Mouse (Mus musculus): ENCODE measurements at regions not wholly inside any gene's neighbourhood (a gene's known extent, or its start where the extent isn't known, plus 50 kb on each side); places are given as distances from the start of the nearest gene placed in this dataset.

DNA sequence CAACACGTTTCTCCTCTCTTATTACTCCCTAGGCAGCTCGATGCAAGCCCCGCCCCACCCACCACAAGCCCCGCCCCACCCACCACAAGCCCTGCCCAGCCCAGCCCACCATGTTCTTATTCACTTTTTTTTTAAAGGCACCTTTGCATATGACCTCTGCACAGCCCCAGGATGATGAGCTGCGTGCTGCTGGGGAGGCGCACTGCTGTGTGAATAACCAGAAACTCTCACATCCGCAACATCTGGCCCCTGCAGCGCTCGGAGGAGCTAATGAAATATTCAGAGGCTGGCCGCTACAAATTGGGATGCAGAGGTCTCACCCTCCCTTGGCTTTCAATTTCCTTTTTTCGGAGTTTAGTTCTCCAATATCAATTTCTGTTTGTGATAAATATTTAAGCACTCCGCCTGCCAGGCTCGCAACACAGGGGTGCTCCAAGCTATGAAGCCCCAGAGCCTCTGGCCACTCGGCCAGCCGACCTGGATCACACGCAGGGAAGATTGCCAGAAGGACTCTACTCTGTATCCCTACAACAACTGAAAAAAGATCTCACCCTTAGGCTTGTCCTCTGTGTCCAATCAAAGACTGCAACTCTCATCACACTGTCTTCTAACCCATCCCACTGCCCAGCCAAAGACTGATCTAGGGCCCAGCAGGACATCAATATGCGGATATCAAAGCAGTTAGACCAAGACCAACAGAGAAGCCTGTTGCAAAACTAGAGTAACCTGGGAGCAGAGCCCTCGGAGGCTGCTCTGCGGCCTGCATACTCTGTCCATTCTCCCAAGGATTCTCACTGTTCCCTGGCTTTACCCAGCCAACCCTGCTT, 245.6 kb upstream of the Hs6st1 start:
- intact Hi-C loops (cut with DNase I): no loop called here
- DNase-seq: no peak

DNA sequence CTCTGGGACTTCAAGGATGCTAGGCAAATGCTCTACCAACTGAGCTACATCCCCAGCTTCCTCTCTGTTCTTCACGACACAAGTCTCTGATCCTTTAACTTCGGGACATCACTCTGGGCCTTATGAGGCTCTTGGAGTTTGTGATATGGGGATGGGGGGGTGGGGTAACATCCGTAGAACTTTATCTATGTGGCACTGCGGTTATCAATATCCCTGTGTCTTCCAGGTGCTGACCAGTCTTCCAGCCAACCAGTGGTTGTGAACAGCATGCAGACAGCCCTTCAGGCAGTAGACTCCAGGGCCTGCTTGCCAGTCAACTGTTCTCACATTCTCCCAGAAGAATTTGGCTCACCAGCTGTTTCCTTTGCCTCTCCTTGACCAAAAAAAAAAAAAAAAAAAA, 244.7 kb upstream of the Hs6st1 start:
- DNase-seq: no peak
- intact Hi-C loops (cut with DNase I): no loop called here

DNA sequence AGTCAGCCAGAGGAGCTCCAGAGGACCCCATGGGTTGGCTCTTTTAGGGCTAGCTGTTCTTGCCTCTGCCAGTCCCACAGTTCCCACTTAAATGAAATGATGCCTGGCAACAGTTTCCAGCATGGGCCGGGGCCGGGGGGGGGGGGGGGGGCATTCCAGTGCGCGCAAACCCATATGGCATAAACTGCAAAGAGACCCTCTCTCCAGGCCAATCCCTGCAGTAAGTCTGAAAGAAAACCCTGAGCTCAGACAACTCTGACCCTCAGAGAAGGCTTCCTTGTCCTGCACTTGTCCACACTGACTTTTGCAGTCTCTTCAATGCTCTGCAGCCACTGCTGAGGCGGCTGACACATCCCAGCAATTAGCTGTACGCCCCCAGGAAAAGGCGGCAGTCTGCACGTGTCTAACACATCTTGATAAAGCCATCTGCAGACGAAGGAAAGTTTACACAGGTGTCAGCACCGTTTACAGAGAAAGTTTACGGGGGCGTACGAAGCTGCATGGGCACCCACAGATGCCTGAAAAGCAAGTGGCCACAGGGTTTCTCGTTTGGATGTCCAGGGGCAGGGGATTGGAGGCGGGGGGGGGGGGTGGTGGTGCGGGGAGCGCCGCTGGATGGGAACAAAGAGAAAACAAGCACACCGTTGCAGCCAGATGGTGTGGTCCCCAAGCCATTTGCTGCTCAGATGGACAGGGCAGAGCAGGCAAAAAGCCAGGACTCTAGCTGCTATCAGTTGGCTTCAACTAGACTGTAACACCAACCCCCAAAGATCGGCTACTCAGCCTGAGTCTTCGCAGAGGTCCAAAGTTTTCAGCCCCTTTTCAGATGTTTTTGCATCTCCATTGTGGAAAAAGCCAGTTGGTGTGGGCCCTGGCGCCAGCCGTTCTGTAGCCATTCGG, 244.0 kb upstream of the Hs6st1 start:
- no peak for DNase-seq
- intact Hi-C loops (cut with DNase I): no loop called here

DNA sequence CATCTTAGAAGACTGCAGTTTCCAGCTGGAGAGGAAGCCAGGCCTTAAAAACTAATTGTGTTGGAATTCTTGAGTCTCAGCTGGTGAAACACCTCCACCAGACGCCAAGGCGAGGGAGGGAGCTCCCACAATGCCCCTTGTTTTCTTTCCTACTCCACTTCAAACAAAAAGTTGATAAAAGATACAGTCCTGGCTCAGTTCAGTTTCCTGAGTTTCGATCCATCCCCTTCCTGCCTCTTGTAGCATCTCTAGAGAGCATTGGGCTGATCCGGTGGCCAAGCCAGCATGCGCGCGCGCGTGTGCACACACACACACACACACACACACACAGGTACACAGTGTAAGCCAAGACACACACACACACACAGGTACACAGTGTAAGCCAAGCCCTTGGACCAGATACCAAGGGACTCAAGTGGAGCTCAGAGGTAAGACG, 242.7 kb upstream of the Hs6st1 start:
- DNase-seq: peak in 1 of 2 experiments; percentile 5
- intact Hi-C loops (cut with DNase I): no loop called here

DNA sequence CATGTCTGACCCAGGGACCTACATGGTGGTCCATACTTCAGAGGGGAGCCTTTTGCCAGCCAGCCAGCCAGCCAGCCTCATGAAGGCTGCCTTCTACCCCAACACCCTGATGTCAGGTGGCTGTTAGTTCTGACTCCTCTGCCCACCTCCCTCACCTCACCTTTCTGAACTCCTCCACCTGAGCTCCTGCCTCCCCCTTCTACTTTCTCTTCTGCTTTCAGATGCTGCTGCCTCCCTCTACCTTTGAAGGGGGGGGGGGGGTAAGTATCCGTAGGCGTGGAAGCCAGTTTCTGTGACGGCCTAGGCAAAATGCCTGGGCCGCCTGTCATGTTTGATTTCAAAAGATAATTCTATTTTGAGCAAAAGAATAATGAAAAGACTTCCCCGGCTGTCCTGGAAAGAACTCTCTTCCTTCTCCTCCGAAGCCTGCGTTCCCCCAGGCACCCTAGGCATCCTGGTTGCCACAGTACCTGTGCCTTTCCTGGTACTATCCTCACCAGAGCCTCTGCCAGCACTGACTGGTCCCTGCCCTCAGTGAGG, 241.6 kb upstream of the Hs6st1 start:
- intact Hi-C loops (cut with DNase I): no loop called here
- DNase-seq: no peak

DNA sequence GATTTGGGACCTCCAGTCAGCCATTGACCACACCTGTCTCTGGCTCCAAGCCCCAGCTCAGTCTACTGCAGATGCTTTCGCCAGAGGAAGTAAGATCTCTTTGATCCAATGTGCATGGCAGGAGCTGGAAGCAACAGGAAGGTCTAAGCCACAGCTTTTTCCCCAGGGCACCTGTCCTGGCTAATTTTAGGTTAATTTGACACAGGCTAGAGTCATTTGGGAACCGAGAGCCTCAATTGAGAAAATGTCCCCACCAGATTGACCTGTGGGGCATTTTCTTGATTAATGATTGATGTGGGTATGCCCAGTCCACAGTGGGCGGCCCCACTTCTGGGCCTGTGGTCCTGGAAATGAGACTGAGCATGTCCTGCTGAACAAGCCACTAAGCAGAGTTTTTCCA, 240.7 kb upstream of the Hs6st1 start:
- intact Hi-C loops (cut with DNase I): no loop called here
- peak in 1 of 2 experiments; percentile 6 for DNase-seq

DNA sequence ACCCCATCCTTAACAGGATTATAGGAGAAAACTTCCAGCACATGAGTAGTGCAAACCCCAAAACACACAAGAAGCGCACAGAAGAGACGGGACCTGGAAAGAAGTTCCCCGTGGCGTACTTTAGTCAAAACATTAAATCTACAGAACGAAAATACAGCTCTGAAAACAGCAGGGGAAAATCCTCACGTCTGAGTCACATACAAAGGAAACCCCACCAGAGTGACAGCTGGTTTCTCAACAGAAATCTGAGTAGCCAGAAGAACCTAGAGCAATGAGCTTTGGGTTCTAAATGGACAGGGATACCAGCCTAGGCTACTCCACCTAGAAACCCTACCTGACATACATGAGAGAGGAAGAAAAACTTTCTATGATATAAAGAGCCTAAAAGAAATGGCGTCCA, 234.0 kb upstream of the Hs6st1 start:
- intact Hi-C loops (cut with DNase I): no loop called here
- no peak for DNase-seq

DNA sequence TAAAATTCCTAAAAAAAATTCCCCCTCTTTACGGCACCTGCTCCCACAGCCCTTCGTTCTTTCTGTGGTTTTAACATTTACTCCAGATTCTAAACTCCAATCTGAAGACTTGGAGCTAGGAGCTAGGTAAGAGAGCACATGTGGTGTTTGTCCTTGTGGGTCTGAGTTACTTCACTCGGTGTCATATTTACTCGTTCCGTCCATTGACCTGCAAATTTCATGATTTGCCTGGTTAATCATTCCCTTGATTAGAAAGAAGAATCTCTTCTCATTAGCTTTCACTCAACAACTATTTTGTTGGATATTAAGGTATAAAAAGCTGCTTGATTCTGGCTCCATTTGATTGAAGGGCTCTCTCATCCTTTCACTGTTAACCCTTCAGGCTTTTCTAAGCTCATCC, 231.6 kb upstream of the Hs6st1 start:
- intact Hi-C loops (cut with DNase I): no loop called here
- no peak for DNase-seq

DNA sequence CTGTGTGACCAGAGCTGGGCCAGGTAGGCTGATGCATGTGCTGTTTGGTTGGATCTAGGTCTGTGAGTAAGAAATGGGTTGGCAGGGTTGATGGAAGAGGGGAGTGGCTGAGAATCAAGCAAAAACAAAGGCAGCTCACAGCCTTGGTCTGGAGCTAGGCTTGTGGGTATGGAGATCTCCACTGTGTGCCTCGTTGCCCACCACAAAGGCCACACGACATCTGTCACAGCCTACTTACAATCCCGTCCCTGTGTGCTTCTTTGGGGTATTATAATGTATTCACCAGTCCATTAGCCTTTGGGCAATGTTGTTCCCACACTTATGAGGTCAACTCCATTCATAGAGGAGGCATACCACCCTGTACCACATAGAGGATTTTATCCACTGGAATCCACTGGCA, 229.6 kb upstream of the Hs6st1 start:
- no peak for DNase-seq
- intact Hi-C loops (cut with DNase I): no loop called here

DNA sequence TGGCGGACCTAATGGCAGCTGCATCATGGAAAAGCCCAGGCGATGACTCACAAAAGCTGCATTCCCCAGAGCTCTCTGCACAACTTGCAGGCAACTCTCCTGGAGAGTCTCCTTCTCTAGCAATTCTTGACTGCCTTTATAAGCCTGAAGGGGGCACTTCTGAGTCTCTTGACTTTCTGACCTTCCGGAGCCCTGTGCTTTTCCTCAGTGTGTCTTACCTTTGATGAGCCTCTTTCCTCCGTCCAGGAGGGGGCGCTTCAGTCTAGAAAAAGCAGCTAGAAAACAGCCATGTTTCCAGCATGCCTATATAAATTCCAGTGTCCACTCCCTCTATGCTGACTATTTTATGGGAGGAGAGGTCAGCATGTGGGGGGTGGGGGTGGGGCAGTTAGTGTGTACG, 228.8 kb upstream of the Hs6st1 start:
- peak in 1 of 2 experiments; percentile 13 for DNase-seq
- intact Hi-C loops (cut with DNase I): no loop called here

DNA sequence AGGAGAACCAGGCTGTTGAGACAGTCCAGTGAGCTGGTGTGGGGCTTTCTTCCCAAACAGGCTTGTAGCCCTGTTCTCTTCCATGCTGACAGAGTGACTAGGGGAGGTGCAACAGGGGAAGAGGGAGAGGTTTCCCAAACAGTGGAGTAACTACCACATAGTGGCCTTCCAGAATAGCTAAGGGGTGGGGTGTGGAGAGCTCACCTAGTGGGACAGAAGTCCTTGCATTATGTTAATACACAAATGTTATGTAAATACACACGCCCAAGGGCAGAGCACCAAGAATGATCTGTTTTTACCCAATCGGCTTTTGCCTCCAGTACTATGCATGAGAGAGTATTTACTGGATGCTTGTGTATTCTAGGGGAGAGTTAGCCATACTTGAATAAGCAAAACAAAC, 226.6 kb upstream of the Hs6st1 start:
- intact Hi-C loops (cut with DNase I): loop anchor here (10.0 kb wide), 1 partner anchor 57 kb away; no protein-coding TSS in a partner anchor

DNA sequence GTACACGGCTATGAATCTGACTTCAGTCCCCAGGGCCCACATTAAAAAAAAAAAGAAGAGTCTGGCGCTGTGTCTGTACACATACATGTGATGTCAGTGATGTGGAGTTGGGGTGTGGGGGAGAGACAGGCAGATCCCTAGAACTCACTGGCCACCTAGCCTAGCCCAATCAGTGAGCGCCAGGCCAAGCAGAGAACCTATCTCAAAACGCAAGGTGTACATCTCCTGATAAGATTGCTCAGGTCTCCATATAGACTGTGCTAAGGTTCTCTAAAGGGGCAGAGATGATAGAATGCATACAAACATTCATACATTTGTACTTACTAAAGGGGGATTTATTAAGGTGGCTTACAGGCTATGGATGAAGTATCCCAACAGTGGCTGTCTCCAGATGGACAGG, 225.5 kb upstream of the Hs6st1 start:
- peak in 1 of 2 experiments; percentile 5 for DNase-seq
- intact Hi-C loops (cut with DNase I): loop anchor here (10.0 kb wide), 1 partner anchor 58 kb away; no protein-coding TSS in a partner anchor

More for the DNA sequence above, 226.6 kb upstream of the Hs6st1 start:
- no peak for DNase-seq

DNA sequence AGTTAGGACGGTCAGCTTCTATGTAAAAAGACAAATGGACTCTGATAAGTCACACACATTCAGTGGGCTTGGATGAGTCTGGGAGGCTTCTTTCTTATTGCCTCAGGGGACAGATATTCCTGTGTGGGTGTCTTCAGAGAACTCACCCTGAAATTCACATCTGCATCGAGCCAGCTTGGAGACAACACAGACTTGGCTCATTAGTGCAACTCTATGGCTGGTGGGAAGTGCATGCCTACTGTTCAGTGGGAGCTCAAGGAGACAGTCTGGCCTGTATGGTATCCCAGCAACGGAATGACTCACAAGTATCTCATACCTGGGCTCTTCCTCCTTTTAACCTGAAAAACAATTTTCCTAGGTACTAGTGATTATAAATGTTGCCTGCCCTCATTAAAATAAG, 224.6 kb upstream of the Hs6st1 start:
- DNase-seq: no peak
- intact Hi-C loops (cut with DNase I): loop anchor here (10.0 kb wide), 1 partner anchor 59 kb away; no protein-coding TSS in a partner anchor

DNA sequence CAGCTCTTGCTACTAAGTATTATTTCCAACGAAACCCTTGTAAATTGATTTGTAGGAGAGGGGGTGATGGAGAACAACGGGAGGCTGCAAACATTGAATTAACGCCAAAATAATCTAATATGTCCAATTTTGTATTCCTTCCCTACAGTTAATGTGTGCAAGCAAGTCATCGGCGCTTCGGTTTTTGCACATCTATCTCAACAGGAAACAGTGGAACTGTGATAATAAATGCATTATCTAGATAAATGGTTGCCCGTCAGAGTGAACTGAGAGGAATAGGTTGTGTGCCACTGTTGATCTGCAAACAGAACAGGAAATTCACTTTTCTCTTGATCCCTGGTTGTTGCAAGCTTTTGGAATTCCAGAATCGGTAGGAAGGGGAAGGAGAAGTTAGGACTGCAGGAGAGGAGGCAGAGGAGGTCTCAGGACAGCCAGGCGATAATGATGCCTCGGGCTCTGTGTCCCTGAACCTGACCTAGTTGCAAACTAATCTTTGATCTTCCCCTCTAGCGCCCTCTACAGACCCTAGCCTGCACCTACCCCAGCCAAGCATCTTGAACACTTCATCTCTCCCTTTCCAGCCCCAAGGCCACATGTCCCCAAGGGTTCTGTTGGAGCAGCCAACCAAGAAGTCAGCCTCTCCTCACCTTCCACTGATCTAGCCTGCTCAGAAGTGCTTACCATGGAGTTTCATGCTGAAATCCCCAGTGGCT, 221.8 kb upstream of the Hs6st1 start:
- intact Hi-C loops (cut with DNase I): loop anchor here (5.0 to 10.0 kb wide), 3 partner anchors 62 to 459 kb away; no protein-coding TSS in a partner anchor
- peak in 1 of 2 experiments; percentile 26 for DNase-seq

DNA sequence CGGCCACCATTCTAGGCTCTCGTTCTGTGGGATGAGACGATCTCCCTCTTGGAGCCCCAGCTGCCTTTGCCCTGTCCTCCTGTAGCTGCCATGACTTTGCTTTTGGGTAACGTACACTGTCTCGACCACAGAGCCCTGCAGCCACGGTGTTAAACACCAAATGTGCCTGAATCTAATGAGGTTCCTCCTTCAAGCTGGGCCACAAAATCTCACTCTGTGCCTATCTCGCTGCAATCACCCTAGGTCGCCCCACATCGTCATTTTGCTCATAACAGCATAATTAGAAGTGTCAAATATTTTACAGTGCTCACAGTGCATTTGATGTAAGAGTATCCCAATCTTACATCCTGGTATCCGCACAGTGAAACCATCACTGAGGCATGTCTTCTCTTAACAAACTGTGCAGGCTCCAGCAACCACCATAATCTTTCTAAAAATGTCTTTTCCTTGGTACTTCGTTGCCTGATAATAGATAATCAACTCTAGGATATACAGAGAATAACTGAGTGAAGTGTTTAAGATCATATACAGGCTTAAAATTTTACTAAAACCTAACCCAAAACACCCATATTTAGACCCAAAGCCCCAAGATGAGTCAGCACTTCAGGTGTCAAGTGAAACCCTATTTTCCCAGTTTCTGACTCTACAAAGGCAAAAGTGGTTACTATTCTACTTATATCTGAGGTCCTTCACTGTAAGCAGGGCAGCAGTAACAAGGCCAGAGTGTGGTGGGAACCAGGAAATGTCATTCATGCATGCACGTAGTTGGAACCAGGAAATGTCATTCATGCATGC, 219.8 kb upstream of the Hs6st1 start:
- peak in 1 of 2 experiments; percentile 3 for DNase-seq
- intact Hi-C loops (cut with DNase I): loop anchor here (5.0 to 10.0 kb wide), 3 partner anchors 64 to 461 kb away; no protein-coding TSS in a partner anchor

DNA sequence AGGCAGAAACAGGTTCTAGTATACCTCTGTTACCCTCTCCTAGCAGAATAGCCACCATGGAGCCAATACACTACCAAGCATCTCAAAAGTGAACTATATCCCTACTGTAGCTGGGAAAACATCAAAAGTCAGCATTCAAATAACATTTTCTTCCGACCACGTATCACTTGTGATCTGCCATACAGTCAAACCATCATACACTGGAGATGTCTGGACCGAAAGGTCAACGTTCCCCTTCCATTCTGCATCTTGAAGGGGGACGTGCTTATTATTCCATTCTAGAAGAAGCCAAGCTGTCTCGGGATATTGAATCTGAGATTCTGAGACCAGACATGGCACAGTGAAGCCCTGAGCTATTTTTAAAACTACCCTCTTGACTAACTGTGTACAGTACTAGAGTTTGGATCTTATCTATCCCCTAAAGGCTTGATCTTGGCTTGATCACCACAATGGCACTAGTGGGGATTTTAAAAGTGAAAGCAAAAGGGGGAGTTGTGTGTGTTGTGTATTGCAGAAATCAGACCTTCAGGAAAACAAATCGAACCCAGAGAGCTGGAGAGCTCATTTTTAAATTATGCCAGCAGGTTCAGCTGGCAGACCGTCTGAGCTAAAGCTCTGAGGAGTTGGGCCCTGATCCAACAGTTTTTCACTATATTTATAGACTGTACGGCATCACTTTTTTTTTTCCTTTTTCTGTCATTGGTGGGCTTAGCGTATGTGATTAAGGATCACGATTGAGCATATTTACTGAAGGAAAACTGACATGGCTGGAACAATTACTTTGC, 218.6 kb upstream of the Hs6st1 start:
- intact Hi-C loops (cut with DNase I): loop anchor here (5.0 to 10.0 kb wide), 3 partner anchors 65 to 462 kb away; no protein-coding TSS in a partner anchor
- DNase-seq: no peak

DNA sequence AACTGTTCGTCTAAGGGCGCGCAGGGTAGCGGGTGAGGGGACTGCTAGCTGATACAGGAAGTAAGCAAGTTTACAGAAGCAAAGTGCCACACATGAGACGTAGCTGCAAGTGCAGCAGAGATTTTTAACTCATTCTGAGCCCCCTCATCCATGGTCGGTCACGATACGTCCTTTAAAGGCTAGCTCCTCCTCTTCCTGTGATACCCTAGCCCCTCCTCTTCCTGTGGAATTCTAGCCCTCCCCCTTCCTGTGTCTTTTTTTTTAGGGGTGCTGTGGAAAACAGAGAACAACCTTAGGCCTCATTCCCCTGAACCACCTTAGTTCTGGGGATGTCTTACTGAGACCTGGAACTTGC, 218.0 kb upstream of the Hs6st1 start:
- intact Hi-C loops (cut with DNase I): no loop called here
- DNase-seq: peak in 1 of 2 experiments; percentile 5

DNA sequence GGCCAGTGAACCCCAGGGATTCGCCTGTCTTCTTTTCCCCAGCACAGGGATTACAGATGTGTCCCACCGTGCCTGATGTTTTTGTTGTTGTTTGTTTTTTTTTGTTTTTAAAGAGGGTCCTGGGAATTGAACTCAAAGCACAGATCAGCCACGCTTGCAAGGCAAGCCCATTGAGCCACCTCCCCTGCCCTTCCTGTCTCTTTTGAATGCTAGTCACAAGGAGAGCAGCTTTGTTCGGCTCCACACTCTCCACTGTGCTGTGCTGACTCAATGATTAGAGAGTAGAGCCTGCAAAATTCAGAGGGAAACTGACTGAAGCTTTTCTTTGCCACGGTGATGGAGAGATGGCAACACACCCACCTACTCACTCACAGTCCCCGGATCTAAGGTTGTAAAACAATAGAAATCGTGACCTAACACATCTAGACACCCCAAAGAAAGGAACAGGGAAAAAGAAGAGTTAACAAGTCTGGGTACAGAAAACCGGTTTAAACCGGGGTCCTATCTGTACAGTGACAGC, 217.6 kb upstream of the Hs6st1 start:
- intact Hi-C loops (cut with DNase I): no loop called here
- DNase-seq: no peak
